Mouse (Mus musculus): ENCODE measurements around the gene Ms4a4d.
"Not testable (repeated sequence)": the region's sequence is repeated elsewhere in the genome, so short reads cannot be mapped to it uniquely, and the experiment has no call there.

Gene Ms4a4d

GRCm38 (mm10) chr19:11559560-11559959 lies 23.0 kb downstream of the Ms4a4d start:
- in situ Hi-C loops (cut with MboI, MseI), result not testable (repeated sequence)

GRCm38 (mm10) chr19:11574965-11575364 lies 38.4 kb downstream of the Ms4a4d start:
- in situ Hi-C loops (cut with MboI, MseI), result no loop called here

GRCm38 (mm10) chr19:11589205-11589604 lies 52.6 kb downstream of the Ms4a4d start:
- in situ Hi-C loops (cut with MboI, MseI), result no loop called here

- in situ Hi-C loops (cut with MboI, MseI), result no loop called here
These were observed 53.4 kb downstream of the Ms4a4d start for GRCm38 (mm10) chr19:11589891-11590449.

- in situ Hi-C loops (cut with MboI, MseI), result loop anchor here (5.0 kb wide), 2 partner anchors 84 to 129 kb away; partner anchors contain the start of gene Ms4a6b
These were observed 64.7 kb downstream of the Ms4a4d start for GRCm38 (mm10) chr19:11601349-11601748.

GRCm38 (mm10) chr19:11602026-11602425 lies 65.4 kb downstream of the Ms4a4d start:
- in situ Hi-C loops (cut with MboI, MseI), result loop anchor here (5.0 kb wide), 2 partner anchors 85 to 130 kb away; partner anchors contain the start of gene Ms4a6b

GRCm38 (mm10) chr19:11604603-11605002 lies 68.0 kb downstream of the Ms4a4d start, which contains the start of gene Ms4a6d:
TSS of gene Ms4a6d (minus strand) at chr19:11604849.
- in situ Hi-C loops (cut with MboI, MseI), result loop anchor here (5.0 kb wide), 4 partner anchors 87 to 252 kb away; partner anchors contain the start of gene Ms4a6b
